ENCODE assay signal across 27 mouse cellular contexts in the genomic region with DNA sequence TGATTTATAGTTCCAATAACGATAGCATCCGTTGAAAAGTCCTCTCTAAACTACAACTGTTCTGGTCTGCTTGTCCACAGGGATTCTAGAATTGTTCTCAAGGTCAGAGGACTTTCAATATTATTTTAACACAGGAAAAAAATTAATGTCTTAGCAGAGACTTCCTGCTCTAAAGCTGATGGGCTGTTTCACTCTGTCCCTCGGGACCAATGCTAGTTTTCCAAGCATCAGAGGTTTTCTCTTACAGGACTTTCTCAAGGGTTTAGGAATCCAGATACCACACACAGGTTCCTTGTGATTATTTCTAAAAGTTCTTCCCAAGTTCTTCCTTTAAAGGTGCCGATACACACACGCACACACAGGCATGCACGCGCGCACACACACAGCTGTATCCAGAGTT.
DNase-seq lines count a peak whose midpoint lies in the region; ATAC-seq and TF ChIP-seq lines count a peak whose summit lies in the region.
"Had no signal": no experiment of that assay in that cellular context is flagged by ENCODE, and none has a peak within 500 bp of the region (broad histone marks: within the 10 kb centered on the region; RNA-seq: fewer than 3 reads in every experiment).

No protein-coding gene starts in this region.

- no peak for ATAC-seq in limb, embryonic 12.5 days (ENCODE audit: insufficient number of reproducible peaks, insufficient read depth, low FRiP score, low TSS enrichment, low read depth)
- no peak for ATAC-seq in forebrain, embryonic 14.5 days
- ATAC-seq: CD4-positive, CD25-positive, alpha-beta regulatory T cell, adult 4 months; hindbrain, embryonic 16.5 days; lung, postnatal 0 days had no signal

- TF ChIP-seq EP300 in heart, adult 2 months (IDR thresholded peaks at IDR 0.05; ENCODE audit: insufficient read depth, low read depth, low read length) = no peak

- 70% methylated on average over 8 of the region's 8 CpGs for WGBS in heart, adult 2 months
- WGBS in limb, embryonic 12.5 days = 46% methylated on average over 8 of the region's 8 CpGs
- WGBS in forebrain, embryonic 14.5 days = 92% methylated on average over 8 of the region's 8 CpGs

- no peaks in the 10 kb centered on the region for H3K79me2 ChIP-seq in heart, adult 2 months (replicated peaks; ENCODE audit: control insufficient read depth, insufficient read depth, low read length)

- no peak for TF ChIP-seq CTCF in heart, adult 2 months (IDR thresholded peaks at IDR 0.05)

- intact Hi-C loops in heart, adult 2 months (cut with DNase I) = no loop called here

- TF ChIP-seq POLR2A in heart, adult 2 months (IDR thresholded peaks at IDR 0.05; ENCODE audit: insufficient read depth, low read depth, low read length) = no peak

- H3K9me3 ChIP-seq in limb, embryonic 12.5 days = no peaks in the 10 kb centered on the region
- H3K9me3 ChIP-seq in forebrain, embryonic 14.5 days (replicated peaks; ENCODE audit: control insufficient read depth, low read length) = no peaks in the 10 kb centered on the region
- H3K9me3 ChIP-seq: embryonic facial prominence, embryonic 12.5 days; heart, embryonic 13.5 days; midbrain, embryonic 10.5 days; neural tube, embryonic 12.5 days had no signal

- H3K4me1 ChIP-seq in heart, adult 2 months (ENCODE audit: control insufficient read depth, insufficient read depth, low read length) = no peaks in the 10 kb centered on the region
- peaks cover 32% of the 10 kb centered on the region for H3K4me1 ChIP-seq in limb, embryonic 12.5 days (replicated peaks)
- H3K4me1 ChIP-seq in forebrain, embryonic 14.5 days (ENCODE audit: control insufficient read depth, insufficient read depth, low read length) = no peaks in the 10 kb centered on the region
- H3K4me1 ChIP-seq: heart, embryonic 13.5 days; midbrain, embryonic 10.5 days; neural tube, embryonic 12.5 days had no signal

- peak overlapping the region; percentile 21; the same call in 1 of the 2 replicates for H3K27ac ChIP-seq in heart, adult 2 months
- H3K27ac ChIP-seq in limb, embryonic 12.5 days = peak overlapping the region; percentile 35; the same call in 1 of the 2 replicates
- no peak overlapping the region for H3K27ac ChIP-seq in forebrain, embryonic 14.5 days (ENCODE audit: low read depth, low read length)
- H3K27ac ChIP-seq: embryonic facial prominence, embryonic 12.5 days; heart, embryonic 13.5 days; macrophage; midbrain, embryonic 10.5 days; neural tube, embryonic 12.5 days had no signal

- no peak for DNase-seq in heart, adult 2 months
- no peak for DNase-seq in heart, adult 11 months
- DNase-seq in 3T3-L1 (ENCODE audit: low read depth, low spot score) = peak; percentile 40
- DNase-seq in embryo, embryonic 10.5 days (ENCODE audit: low spot score) = peak; percentile 28
- DNase-seq in forebrain, embryonic 14.5 days (ENCODE audit: low spot score) = no peak
- DNase-seq in right cerebral cortex, postnatal 14 days = no peak
- DNase-seq in lung, postnatal 25 days (ENCODE audit: low spot score) = no peak
- DNase-seq: adrenal gland, postnatal 25 days; cerebellum, adult 2 months; cerebellum, postnatal 14 days; gastrocnemius, postnatal 36 days; heart, postnatal 10 days; kidney, adult 18-20 months; kidney, postnatal 4 days; lung, adult 18-20 months; thymus, postnatal 4 days had no signal

- H3K27me3 ChIP-seq in heart, adult 2 months (ENCODE audit: control insufficient read depth, insufficient read depth, low read length) = no peaks in the 10 kb centered on the region
- H3K27me3 ChIP-seq in limb, embryonic 12.5 days = no peaks in the 10 kb centered on the region
- no peaks in the 10 kb centered on the region for H3K27me3 ChIP-seq in forebrain, embryonic 14.5 days (replicated peaks; ENCODE audit: control insufficient read depth, insufficient read depth, low read length)
- H3K27me3 ChIP-seq: embryonic facial prominence, embryonic 12.5 days; heart, embryonic 13.5 days; neural tube, embryonic 12.5 days had no signal

- H3K9ac ChIP-seq in heart, adult 2 months (ENCODE audit: low read depth, low read length) = no peak overlapping the region
- H3K9ac ChIP-seq in limb, embryonic 12.5 days (replicated peaks) = no peak overlapping the region
- no peak overlapping the region for H3K9ac ChIP-seq in forebrain, embryonic 14.5 days (ENCODE audit: low read length)
- H3K9ac ChIP-seq: embryonic facial prominence, embryonic 12.5 days; heart, embryonic 13.5 days; neural tube, embryonic 12.5 days had no signal

- no peak overlapping the region for H3K4me2 ChIP-seq in limb, embryonic 12.5 days
- no peak overlapping the region for H3K4me2 ChIP-seq in forebrain, embryonic 14.5 days (ENCODE audit: low read length)
- H3K4me2 ChIP-seq: embryonic facial prominence, embryonic 12.5 days; heart, embryonic 13.5 days; liver, embryonic 11.5 days; neural tube, embryonic 12.5 days had no signal

- H3K36me3 ChIP-seq in heart, adult 2 months (ENCODE audit: control insufficient read depth, insufficient read depth, low read length) = no peaks in the 10 kb centered on the region
- no peaks in the 10 kb centered on the region for H3K36me3 ChIP-seq in limb, embryonic 12.5 days
- H3K36me3 ChIP-seq in forebrain, embryonic 14.5 days (ENCODE audit: control insufficient read depth, insufficient read depth, low read length) = no peaks in the 10 kb centered on the region
- H3K36me3 ChIP-seq: embryonic facial prominence, embryonic 12.5 days; midbrain, embryonic 10.5 days; neural tube, embryonic 12.5 days had no signal

- no peak overlapping the region for H3K4me3 ChIP-seq in heart, adult 2 months
- H3K4me3 ChIP-seq in limb, embryonic 12.5 days (replicated peaks) = no peak overlapping the region
- no peak overlapping the region for H3K4me3 ChIP-seq in forebrain, embryonic 14.5 days (ENCODE audit: low read depth, low read length)
- H3K4me3 ChIP-seq: embryonic facial prominence, embryonic 12.5 days; heart, embryonic 13.5 days; midbrain, embryonic 10.5 days; myocyte; neural tube, embryonic 12.5 days had no signal

Comparison
In these comparisons a context has a peak if more than half of its experiments do, and no peak if none do; other contexts are left out.
1. DNase-seq: peak in 3T3-L1 (single experiment) and embryo, embryonic 10.5 days (single experiment); none in heart, adult 2 months (0 of 2), heart, adult 11 months (single experiment), forebrain, embryonic 14.5 days (single experiment), right cerebral cortex, postnatal 14 days (single experiment) and lung, postnatal 25 days (single experiment).